Mouse (Mus musculus) layer of hippocampus, adult 11-12 months (tissue): ENCODE measurements around the gene She.

Source experiments
- DNase-seq: peaks from one replicate; pipeline ENCODE4 v3.0.0; 2022; ENCODE audit warnings: low spot score

Gene She

GRCm38 (mm10) chr3:89863716-89864509 is 32.7 kb downstream of the She start:
- DNase-seq: no peak

DNA sequence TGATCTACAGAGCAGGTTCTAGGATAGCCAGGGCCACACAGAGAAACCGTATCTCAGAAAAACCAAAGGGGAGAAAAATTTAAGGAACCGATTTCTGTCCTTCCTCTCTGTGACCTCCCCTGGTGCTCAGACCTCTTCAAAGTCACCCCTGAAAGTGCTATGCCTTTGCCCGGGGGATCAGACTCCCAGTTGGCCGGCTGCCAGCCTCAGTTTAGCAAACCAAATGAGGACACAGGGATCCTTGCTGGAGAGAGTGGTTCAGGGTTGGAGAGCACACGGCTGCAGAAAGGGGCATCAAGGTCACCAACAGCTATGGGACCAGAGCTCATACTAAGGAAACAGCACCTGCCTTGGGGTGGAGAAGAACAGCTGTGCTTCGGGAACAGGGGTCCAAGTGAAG is 33.9 kb downstream of the She start:
- no peak for DNase-seq

DNA sequence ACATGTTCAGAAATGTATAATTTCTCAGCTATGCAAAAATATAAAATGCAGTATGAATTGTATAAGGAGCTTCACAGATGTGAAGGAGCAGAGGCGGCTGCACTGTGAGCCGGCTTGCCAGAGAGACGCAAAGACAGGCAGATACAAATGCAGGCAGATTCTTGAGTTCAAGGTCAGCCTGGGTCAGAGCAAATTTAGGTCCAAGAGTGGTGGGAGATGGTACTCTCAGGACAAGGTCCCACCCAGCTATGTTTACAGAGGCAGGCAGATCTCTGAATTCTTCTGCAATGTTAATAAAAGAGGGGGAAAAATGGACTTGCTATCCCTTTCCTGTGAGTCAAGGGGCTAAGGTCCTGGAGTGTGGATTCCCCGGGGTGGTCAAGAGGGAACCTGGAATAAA is 34.6 kb downstream of the She start:
- no peak for DNase-seq

- no peak for DNase-seq
Observed at GRCm38 (mm10) chr3:89867651-89868050, 36.5 kb downstream of the She start.

GRCm38 (mm10) chr3:89868357-89868756 is 37.2 kb downstream of the She start:
- no peak for DNase-seq

DNA sequence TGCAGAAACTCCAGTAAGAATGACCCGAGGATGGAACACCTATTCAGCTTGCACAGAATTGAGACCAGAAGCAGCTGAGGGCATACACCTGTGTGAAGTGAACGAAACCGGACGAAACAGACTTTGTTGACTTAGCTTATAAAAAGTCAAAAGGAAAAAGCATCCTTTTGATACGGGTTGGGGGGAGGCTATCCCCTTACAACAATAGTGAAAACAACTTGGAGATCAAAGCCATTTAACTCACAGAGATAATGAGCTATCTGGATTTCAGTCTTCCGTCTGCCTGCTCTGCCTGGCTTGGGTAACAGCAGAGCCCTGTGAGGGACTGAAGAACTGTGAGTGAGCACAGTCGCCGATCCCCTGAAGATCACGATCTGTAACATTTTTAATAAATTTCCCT is 37.8 kb downstream of the She start:
- DNase-seq: no peak

GRCm38 (mm10) chr3:89869556-89869955 is 38.4 kb downstream of the She start:
- no peak for DNase-seq

DNA sequence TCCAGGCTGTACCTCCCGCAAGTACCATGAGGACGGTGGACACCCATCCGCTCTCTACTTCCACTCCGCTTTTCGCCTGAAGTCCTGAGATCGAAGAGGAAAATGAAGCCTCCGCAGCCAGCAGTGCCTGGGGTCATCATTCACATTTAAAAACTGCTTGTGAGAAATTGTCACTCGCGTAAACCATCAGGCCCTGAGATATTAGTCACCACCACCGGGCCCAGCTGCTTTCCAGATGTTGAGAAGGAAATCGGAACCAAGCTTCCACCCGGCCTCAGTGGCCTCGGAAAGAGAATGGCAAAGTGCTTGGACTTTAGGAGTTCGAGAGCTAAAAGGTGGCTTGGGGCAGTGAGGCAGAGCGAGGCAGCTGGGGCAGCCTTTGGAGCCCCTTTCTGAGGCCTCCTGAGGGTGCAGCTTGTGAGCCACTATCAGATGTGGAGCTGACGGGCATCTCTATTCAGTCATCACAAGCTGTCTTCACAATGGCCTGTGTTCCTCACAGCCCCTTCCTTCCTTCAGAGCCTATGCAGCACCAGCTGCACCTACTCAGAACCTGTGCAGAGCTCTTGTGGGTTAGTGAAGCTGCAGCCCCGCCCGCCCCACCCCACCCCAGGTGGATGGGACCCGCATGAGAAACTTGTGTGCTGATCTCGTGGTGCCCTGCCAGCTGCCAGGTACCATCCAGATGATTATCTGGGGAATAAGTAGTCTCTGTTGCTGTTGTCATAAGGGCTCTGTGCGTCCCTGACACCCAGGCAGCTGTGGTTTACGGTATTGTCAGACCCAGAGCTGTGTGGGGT is 39.5 kb downstream of the She start:
- no peak for DNase-seq

DNA sequence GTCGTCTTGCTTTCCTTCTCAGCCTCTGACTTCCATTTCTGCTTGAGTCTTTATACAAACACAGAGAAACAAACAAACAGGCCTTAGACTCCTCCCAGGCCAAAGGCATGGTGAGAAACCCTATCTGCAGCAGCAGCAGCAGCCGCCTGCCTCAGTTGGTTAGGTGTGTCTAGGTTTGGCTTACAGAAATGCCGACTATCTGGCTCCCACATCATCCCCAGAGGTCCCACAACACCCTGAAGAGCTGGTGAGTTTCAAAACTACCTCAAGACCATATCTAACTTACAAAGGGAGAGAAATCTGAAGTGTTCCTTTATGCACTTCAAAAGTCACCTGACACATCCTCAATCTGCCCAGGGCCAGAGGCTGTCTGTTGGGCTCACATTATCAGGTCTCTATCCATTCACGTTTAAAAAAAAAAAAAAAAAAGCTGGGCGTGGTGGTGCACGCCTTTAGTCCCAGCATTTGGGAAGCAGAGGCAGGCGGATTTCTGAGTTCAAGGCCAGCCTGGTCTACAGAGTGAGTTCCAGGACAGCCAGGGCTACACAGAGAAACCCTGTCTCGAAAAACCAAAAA is 40.3 kb downstream of the She start:
- no peak for DNase-seq

GRCm38 (mm10) chr3:89872209-89872608 is 41.0 kb downstream of the She start:
- no peak for DNase-seq

- no peak for DNase-seq
Observed at GRCm38 (mm10) chr3:89872684-89873083, 41.5 kb downstream of the She start.

DNA sequence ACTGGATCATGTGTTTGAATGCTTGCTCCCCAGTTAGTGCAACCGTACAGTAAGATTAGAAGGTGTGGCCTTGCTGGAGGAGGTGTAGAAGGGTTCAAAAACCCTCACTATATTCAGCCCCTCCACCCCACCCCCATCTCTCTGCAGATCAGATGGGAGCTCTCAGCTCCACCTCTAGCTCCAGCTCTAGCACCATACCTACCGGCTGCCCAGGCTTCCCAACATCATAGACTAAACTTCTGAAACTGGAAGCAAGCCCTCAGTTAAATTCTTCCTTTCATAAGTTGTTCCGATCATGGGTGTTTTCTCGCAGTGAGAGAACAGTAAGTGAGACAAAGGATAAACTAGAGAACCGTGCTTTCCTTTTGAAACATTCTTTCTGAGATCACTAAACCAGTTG is 42.9 kb downstream of the She start:
- DNase-seq: no peak

- DNase-seq: no peak
Observed at GRCm38 (mm10) chr3:89875021-89875420, 43.9 kb downstream of the She start.

DNA sequence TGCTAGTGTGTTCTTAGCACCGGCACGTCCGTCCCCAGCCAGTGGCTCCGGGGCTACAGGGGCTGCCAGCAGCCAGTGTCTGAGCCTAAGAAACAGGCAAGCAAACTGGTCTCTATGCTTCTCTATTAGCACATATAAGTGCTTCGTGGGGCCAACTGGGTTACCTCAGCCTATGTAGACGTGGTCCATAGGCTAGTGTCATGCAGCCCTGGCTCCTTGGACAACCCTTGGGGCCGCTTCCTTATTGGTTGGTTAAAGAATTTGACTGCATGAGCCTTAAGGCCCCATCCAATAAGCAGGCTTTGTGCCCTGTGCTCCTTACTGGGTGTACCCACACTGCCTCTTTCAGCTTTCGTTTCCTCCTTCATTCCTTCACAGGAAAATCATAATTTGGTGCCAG is 44.6 kb downstream of the She start:
- no peak for DNase-seq

DNA sequence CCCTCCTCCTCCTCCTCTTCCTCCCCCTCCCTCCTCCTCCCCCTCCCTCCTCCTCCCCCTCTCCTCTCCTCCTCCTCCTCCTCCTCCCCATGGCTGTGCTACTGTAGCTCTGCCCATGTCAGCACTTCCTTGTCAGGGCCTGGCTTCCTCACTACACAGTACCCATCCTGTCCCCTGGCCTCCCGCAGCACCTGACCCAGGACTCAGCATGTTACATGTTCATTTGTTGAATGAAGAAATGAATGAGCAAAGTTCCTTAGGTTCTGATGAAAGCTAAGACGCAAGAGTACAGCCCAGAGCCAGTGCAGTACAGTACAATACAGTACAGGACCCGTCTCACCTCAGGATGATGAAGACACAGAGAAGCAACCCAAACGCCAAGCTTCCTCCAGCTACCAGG is 45.3 kb downstream of the She start:
- DNase-seq: no peak

DNA sequence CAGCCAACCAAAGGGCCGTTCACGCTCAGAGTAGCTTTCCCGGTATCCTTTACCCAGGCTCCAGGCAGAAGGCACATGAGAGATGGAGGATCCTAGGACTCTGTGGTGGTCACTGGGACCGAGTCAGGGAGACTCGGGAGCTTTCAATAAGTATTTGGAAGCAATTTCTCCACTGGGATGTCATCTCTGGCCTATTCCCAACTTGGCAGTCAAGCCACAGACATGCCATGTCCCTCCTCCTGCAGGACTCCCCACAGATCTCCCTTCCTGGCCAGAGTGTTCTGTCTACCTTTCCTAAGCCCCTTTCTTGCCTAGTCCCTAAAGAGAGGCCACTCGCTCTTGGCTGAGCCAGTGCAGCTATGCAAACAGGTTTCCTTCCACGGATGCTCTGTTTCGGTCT is 46.0 kb downstream of the She start:
- DNase-seq: no peak

DNA sequence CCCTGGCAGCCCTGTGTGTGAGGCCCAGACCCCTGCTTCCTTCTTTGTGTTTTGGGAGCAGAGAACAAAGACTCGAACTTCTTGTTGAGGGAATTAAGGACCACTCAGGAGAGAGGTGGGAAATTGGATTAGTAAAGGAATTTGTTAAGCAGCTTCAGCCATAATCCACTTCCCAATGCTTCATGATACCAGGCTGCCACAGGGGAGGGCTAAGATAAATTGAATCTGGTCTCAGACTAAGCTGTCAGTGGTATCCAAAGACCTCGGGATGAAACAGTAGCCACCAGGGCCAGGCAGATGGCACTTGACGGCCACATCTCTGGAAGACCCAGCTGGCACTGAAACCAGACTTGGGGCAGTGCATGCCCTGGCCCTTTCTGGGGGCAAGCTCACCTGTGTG is 47.3 kb downstream of the She start:
- no peak for DNase-seq

GRCm38 (mm10) chr3:89879326-89879725 is 48.2 kb downstream of the She start:
- no peak for DNase-seq

GRCm38 (mm10) chr3:89880036-89880851 is 49.1 kb downstream of the She start:
- DNase-seq: no peak

DNA sequence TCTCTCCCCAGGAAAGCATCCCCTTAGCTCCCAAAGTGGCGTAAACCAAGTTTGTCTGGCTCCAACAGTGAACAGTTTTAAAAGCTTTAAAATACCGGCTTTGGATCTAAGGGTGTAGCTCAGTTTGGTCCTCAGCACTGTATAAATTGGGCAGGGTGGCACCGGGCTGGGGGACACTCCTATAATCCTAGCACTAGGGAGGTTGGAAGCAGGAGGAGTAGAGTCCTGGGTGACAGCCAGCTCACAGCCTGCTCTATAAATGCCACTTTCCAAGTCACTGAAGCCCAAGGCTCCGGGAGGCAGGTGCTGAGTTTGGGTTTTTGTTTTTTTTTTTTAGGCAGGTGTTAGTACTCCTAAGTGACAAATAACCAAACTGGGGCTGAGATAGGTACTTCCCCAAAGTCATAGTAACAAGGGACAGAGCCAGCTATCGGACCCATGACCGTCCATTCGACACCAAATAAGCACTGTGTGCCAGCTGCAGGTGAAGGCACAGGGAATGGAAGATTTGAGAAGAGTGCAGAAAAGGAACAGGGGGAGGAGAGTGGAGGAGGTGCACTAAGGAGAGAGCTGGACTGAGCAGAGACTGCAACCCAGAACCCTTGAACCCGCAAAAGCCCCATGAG is 51.5 kb downstream of the She start:
- no peak for DNase-seq

DNA sequence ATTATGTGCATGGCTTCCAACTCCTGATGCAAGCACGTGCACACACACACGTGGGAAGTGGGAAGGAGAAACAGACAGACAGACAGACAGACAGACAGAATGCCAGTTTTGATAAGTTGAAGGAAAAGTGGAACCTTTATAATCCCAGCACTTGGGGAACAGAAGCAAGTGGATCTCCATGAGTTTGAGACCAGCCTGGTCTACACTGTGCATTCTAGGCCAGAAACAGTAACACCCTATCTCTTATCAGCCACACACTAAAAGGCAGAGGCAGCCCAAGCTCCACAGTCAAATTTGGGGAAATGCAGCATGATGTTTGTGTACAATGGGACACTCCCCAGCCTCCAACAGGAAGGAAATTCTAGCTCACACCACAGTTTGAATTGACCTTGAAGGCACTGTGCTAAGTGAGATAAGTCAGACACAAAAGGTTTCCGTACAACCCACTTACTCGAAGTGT is 52.4 kb downstream of the She start:
- no peak for DNase-seq

- no peak for DNase-seq
Observed at GRCm38 (mm10) chr3:89885766-89886165, 54.6 kb downstream of the She start.
